Mouse (Mus musculus): ENCODE data around the gene Kcnip1. TPM values are rescaled to one million over a fixed set of nuclear protein-coding genes. Genes with fewer than 3 reads are reported as not detected.

Gene Kcnip1
- polyA plus RNA-seq, 1 experiment from 2014 or later: 2.0 TPM

- H3K9ac ChIP-seq (ENCODE audit: low read depth, low read length): no peak overlapping the region
- ATAC-seq (replicated peaks; ENCODE audit: low FRiP score, low read depth): no peak
- TF ChIP-seq CTCF (IDR thresholded peaks at IDR 0.05; ENCODE audit: low read depth): no peak
- H3K4me3 ChIP-seq (replicated peaks; ENCODE audit: low read depth, low read length): no peak overlapping the region
- WGBS: 20% methylated on average over 6 of the region's 6 CpGs
- H3K27me3 ChIP-seq (ENCODE audit: insufficient read depth, low read length): no peaks in the 10 kb centered on the region
- no peaks in the 10 kb centered on the region for H3K4me1 ChIP-seq (replicated peaks; ENCODE audit: insufficient read depth, low read length)
- no peaks in the 10 kb centered on the region for H3K9me3 ChIP-seq (replicated peaks; ENCODE audit: low read length)
- H3K36me3 ChIP-seq (ENCODE audit: insufficient read depth, low read length): no peaks in the 10 kb centered on the region
- H3K4me2 ChIP-seq (ENCODE audit: low read length): no peak overlapping the region
- peak; percentile 44 for DNase-seq (ENCODE audit: low spot score)
- no peak overlapping the region for H3K27ac ChIP-seq
Observed at GRCm38 (mm10) chr11:33824739-33825138, 168.2 kb downstream of the Kcnip1 start.

GRCm38 (mm10) chr11:33821331-33821730, 171.6 kb downstream of the Kcnip1 start:
- Histone ChIP-seq H3K9me3 (replicated peaks; ENCODE audit: low read length) (no peaks in the 10 kb centered on the region), H3K36me3 (ENCODE audit: insufficient read depth, low read length) (no peaks in the 10 kb centered on the region), H3K9ac (ENCODE audit: low read depth, low read length) (no peak overlapping the region), H3K4me2 (ENCODE audit: low read length) (no peak overlapping the region), H3K4me3 (replicated peaks; ENCODE audit: low read depth, low read length) (no peak overlapping the region), H3K27ac (no peak overlapping the region), H3K27me3 (ENCODE audit: insufficient read depth, low read length) (no peaks in the 10 kb centered on the region), H3K4me1 (replicated peaks; ENCODE audit: insufficient read depth, low read length) (no peaks in the 10 kb centered on the region)
- no peak for ATAC-seq (replicated peaks; ENCODE audit: low FRiP score, low read depth)
- DNase-seq (ENCODE audit: low spot score): no peak
- 89% methylated on average over 5 of the region's 5 CpGs for WGBS
- no peak for TF ChIP-seq CTCF (IDR thresholded peaks at IDR 0.05; ENCODE audit: low read depth)

- no peaks in the 10 kb centered on the region for H3K9me3 ChIP-seq (replicated peaks; ENCODE audit: low read length)
- ATAC-seq (replicated peaks; ENCODE audit: low FRiP score, low read depth) (no peak), DNase-seq (ENCODE audit: low spot score) (no peak)
- no peaks in the 10 kb centered on the region for H3K36me3 ChIP-seq (ENCODE audit: insufficient read depth, low read length)
- TF ChIP-seq CTCF (IDR thresholded peaks at IDR 0.05; ENCODE audit: low read depth): no peak
- H3K27ac ChIP-seq: no peak overlapping the region
- WGBS: 80% methylated on average over 7 of the region's 7 CpGs
- H3K27me3 ChIP-seq (ENCODE audit: insufficient read depth, low read length): no peaks in the 10 kb centered on the region
- no peaks in the 10 kb centered on the region for H3K4me1 ChIP-seq (replicated peaks; ENCODE audit: insufficient read depth, low read length)
- no peak overlapping the region for H3K4me3 ChIP-seq (replicated peaks; ENCODE audit: low read depth, low read length)
- no peak overlapping the region for H3K9ac ChIP-seq (ENCODE audit: low read depth, low read length)
- H3K4me2 ChIP-seq (ENCODE audit: low read length): no peak overlapping the region
Observed at GRCm38 (mm10) chr11:33820876-33821275, 172.1 kb downstream of the Kcnip1 start.

- no peaks in the 10 kb centered on the region for H3K4me1 ChIP-seq (replicated peaks; ENCODE audit: insufficient read depth, low read length)
- ATAC-seq (replicated peaks; ENCODE audit: low FRiP score, low read depth): peak; percentile 46; the same call in 1 of the 2 replicates
- no peak for TF ChIP-seq CTCF (IDR thresholded peaks at IDR 0.05; ENCODE audit: low read depth)
- peak; percentile 32 for DNase-seq (ENCODE audit: low spot score)
- H3K4me3 ChIP-seq (replicated peaks; ENCODE audit: low read depth, low read length): no peak overlapping the region
- H3K4me2 ChIP-seq (ENCODE audit: low read length): no peak overlapping the region
- no peaks in the 10 kb centered on the region for H3K9me3 ChIP-seq (replicated peaks; ENCODE audit: low read length)
- H3K27ac ChIP-seq: no peak overlapping the region
- no peaks in the 10 kb centered on the region for H3K36me3 ChIP-seq (ENCODE audit: insufficient read depth, low read length)
- H3K9ac ChIP-seq (ENCODE audit: low read depth, low read length): no peak overlapping the region
- 14% methylated on average over 5 of the region's 5 CpGs for WGBS
- no peaks in the 10 kb centered on the region for H3K27me3 ChIP-seq (ENCODE audit: insufficient read depth, low read length)
Observed at GRCm38 (mm10) chr11:33818861-33819503, 174.0 kb downstream of the Kcnip1 start.

GRCm38 (mm10) chr11:33816020-33816419, 176.9 kb downstream of the Kcnip1 start:
- DNase-seq (ENCODE audit: low spot score): no peak

GRCm38 (mm10) chr11:33810105-33810504, 182.8 kb downstream of the Kcnip1 start:
- no peak overlapping the region for H3K9ac ChIP-seq (ENCODE audit: low read depth, low read length)
- H3K4me3 ChIP-seq (replicated peaks; ENCODE audit: low read depth, low read length): no peak overlapping the region
- no peak for DNase-seq (ENCODE audit: low spot score)
- H3K27ac ChIP-seq: no peak overlapping the region
- no peaks in the 10 kb centered on the region for H3K9me3 ChIP-seq (replicated peaks; ENCODE audit: low read length)
- no peaks in the 10 kb centered on the region for H3K27me3 ChIP-seq (ENCODE audit: insufficient read depth, low read length)
- no peak overlapping the region for H3K4me2 ChIP-seq (ENCODE audit: low read length)
- 60% methylated on average over 7 of the region's 7 CpGs for WGBS
- H3K4me1 ChIP-seq (replicated peaks; ENCODE audit: insufficient read depth, low read length): no peaks in the 10 kb centered on the region
- ATAC-seq (replicated peaks; ENCODE audit: low FRiP score, low read depth): no peak
- H3K36me3 ChIP-seq (ENCODE audit: insufficient read depth, low read length): no peaks in the 10 kb centered on the region
- no peak for TF ChIP-seq CTCF (IDR thresholded peaks at IDR 0.05; ENCODE audit: low read depth)

More at GRCm38 (mm10) chr11:33816020-33816419, 176.9 kb downstream of the Kcnip1 start:
- WGBS: 48% methylated on average over 3 of the region's 3 CpGs
- Histone ChIP-seq H3K27me3 (ENCODE audit: insufficient read depth, low read length) (no peaks in the 10 kb centered on the region), H3K36me3 (ENCODE audit: insufficient read depth, low read length) (no peaks in the 10 kb centered on the region), H3K9ac (ENCODE audit: low read depth, low read length) (no peak overlapping the region), H3K27ac (no peak overlapping the region), H3K4me3 (replicated peaks; ENCODE audit: low read depth, low read length) (no peak overlapping the region), H3K4me2 (ENCODE audit: low read length) (no peak overlapping the region), H3K4me1 (replicated peaks; ENCODE audit: insufficient read depth, low read length) (no peaks in the 10 kb centered on the region), H3K9me3 (replicated peaks; ENCODE audit: low read length) (no peaks in the 10 kb centered on the region)
- ATAC-seq (replicated peaks; ENCODE audit: low FRiP score, low read depth): no peak
- TF ChIP-seq CTCF (IDR thresholded peaks at IDR 0.05; ENCODE audit: low read depth): no peak

GRCm38 (mm10) chr11:33803093-33803492, 189.9 kb downstream of the Kcnip1 start:
- Histone ChIP-seq H3K4me3 (replicated peaks; ENCODE audit: low read depth, low read length) (no peak overlapping the region), H3K9me3 (replicated peaks; ENCODE audit: low read length) (no peaks in the 10 kb centered on the region), H3K4me1 (replicated peaks; ENCODE audit: insufficient read depth, low read length) (no peaks in the 10 kb centered on the region), H3K9ac (ENCODE audit: low read depth, low read length) (no peak overlapping the region), H3K36me3 (ENCODE audit: insufficient read depth, low read length) (no peaks in the 10 kb centered on the region), H3K4me2 (ENCODE audit: low read length) (no peak overlapping the region), H3K27me3 (ENCODE audit: insufficient read depth, low read length) (no peaks in the 10 kb centered on the region), H3K27ac (no peak overlapping the region)
- WGBS: 88% methylated on average over 2 of the region's 2 CpGs
- no peak for TF ChIP-seq CTCF (IDR thresholded peaks at IDR 0.05; ENCODE audit: low read depth)
- ATAC-seq (replicated peaks; ENCODE audit: low FRiP score, low read depth) (no peak), DNase-seq (ENCODE audit: low spot score) (no peak)
